Comparison of ENCODE assay signal across 11 mouse cellular contexts in the genomic region with DNA sequence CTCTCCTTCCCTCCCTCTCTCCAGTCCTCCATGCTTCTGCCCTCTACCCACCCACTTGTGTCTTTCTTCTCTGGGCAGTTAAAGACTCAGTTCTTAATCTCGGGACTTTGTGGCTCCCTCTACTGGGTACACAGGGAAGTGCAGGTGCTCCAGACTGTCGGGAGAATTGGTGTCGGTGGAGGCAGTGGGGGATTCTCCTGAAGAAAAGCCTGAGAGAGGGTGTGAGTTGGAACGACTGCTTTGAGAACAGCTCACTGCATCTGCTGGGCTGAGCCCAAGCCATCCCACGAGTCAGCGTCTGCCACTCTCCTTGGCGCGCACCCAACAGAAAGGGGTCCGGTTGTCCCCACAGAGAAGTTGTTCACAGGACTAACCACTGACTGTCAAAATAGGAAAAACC. TPM values are rescaled to one million over a fixed set of nuclear protein-coding genes. Genes with fewer than 3 reads are reported as not detected.
DNase-seq lines count a peak whose midpoint lies in the region; ATAC-seq and TF ChIP-seq lines count a peak whose summit lies in the region.
"Had no signal": no experiment of that assay in that cellular context is flagged by ENCODE, and none has a peak within 500 bp of the region (broad histone marks: within the 10 kb centered on the region; RNA-seq: fewer than 3 reads in every experiment).

No protein-coding gene starts in this region.

- DNase-seq in heart, postnatal 0 days (ENCODE audit: low spot score) = peak; percentile 41
- DNase-seq in heart, postnatal 25 days (ENCODE audit: low spot score) = no peak
- peak; percentile 64 for DNase-seq in 3134 (ENCODE audit: extremely low read depth, insufficient read length, low spot score)
- no peak for DNase-seq in G1E (ENCODE audit: low spot score)
- peak; percentile 74 for DNase-seq in embryonic facial prominence, embryonic 11.5 days (ENCODE audit: low spot score)
- peak; percentile 56 for DNase-seq in layer of hippocampus, adult 9-11 months
- peak; percentile 71 for DNase-seq in naive thymus-derived CD4-positive, alpha-beta T cell, adult 2 months (ENCODE audit: low read depth)
- DNase-seq in ovary, postnatal 14 days (ENCODE audit: low spot score) = no peak

- H3K27ac ChIP-seq in heart, postnatal 0 days (ENCODE audit: low read depth) = no peak overlapping the region
- H3K27ac ChIP-seq in embryonic facial prominence, embryonic 11.5 days (replicated peaks; ENCODE audit: low read depth, low read length) = no peak overlapping the region
- H3K27ac ChIP-seq: embryonic facial prominence, embryonic 15.5 days; liver, embryonic 15.5 days; stomach, embryonic 15.5 days had no signal

- no peaks in the 10 kb centered on the region for H3K9me3 ChIP-seq in heart, postnatal 0 days (replicated peaks; ENCODE audit: control insufficient read depth, low read length)
- no peaks in the 10 kb centered on the region; the same call in 1 of the 2 replicates for H3K9me3 ChIP-seq in G1E (replicated peaks)
- H3K9me3 ChIP-seq in embryonic facial prominence, embryonic 11.5 days (replicated peaks; ENCODE audit: control insufficient read depth, low read length) = no peaks in the 10 kb centered on the region; the same call in 1 of the 2 replicates
- H3K9me3 ChIP-seq: embryonic facial prominence, embryonic 15.5 days; liver, embryonic 15.5 days; stomach, embryonic 15.5 days had no signal

- no peak overlapping the region for H3K9ac ChIP-seq in heart, postnatal 0 days (replicated peaks; ENCODE audit: low read depth, low read length)
- no peak overlapping the region for H3K9ac ChIP-seq in embryonic facial prominence, embryonic 11.5 days (replicated peaks; ENCODE audit: low read length)
- H3K9ac ChIP-seq: embryonic facial prominence, embryonic 15.5 days; liver, embryonic 15.5 days; stomach, embryonic 15.5 days had no signal

- no peaks in the 10 kb centered on the region for H3K36me3 ChIP-seq in heart, postnatal 0 days (replicated peaks; ENCODE audit: control insufficient read depth, insufficient read depth, low read length)
- no peaks in the 10 kb centered on the region for H3K36me3 ChIP-seq in G1E (replicated peaks)
- H3K36me3 ChIP-seq in embryonic facial prominence, embryonic 11.5 days (replicated peaks; ENCODE audit: control insufficient read depth, insufficient read depth, low read depth, low read length) = no peaks in the 10 kb centered on the region
- H3K36me3 ChIP-seq: embryonic facial prominence, embryonic 15.5 days; liver, embryonic 15.5 days; stomach, embryonic 15.5 days had no signal

- no peak overlapping the region for H3K4me3 ChIP-seq in heart, postnatal 0 days (ENCODE audit: low read depth, low read length)
- no peak overlapping the region for H3K4me3 ChIP-seq in G1E (ENCODE audit: low read depth, low read length)
- H3K4me3 ChIP-seq in embryonic facial prominence, embryonic 11.5 days (ENCODE audit: low read depth, low read length) = no peak overlapping the region
- H3K4me3 ChIP-seq: embryonic facial prominence, embryonic 15.5 days; liver, embryonic 15.5 days; stomach, embryonic 15.5 days had no signal

- TF ChIP-seq CTCF in heart, postnatal 0 days (IDR thresholded peaks at IDR 0.05; ENCODE audit: low read depth) = peak; percentile 87
- TF ChIP-seq CTCF in G1E (IDR thresholded peaks at IDR 0.05; ENCODE audit: low read depth, low read length) = peak; percentile 47

- H3K4me2 ChIP-seq in heart, postnatal 0 days (ENCODE audit: low read depth, low read length) = no peak overlapping the region
- no peak overlapping the region for H3K4me2 ChIP-seq in embryonic facial prominence, embryonic 11.5 days (ENCODE audit: low read depth, low read length)
- H3K4me2 ChIP-seq: embryonic facial prominence, embryonic 15.5 days; liver, embryonic 15.5 days; stomach, embryonic 15.5 days had no signal

- 31% methylated on average over 9 of the region's 9 CpGs for WGBS in heart, postnatal 0 days
- 43% methylated on average over 9 of the region's 9 CpGs for WGBS in embryonic facial prominence, embryonic 11.5 days

- intact Hi-C loops in heart, postnatal 25 days (cut with DNase I) = loop anchor here (2.0 to 5.0 kb wide), 2 partner anchors 66 to 125 kb away; no protein-coding TSS in a partner anchor

- no peak for ATAC-seq in heart, postnatal 0 days (ENCODE audit: insufficient read depth, low read depth)
- ATAC-seq in G1E (ENCODE audit: extremely low read depth, insufficient number of reproducible peaks, low FRiP score, poor library complexity, severe bottlenecking) = no peak
- no peak for ATAC-seq in embryonic facial prominence, embryonic 11.5 days (replicated peaks; ENCODE audit: insufficient number of reproducible peaks, low FRiP score, low TSS enrichment, low read depth)

- TF ChIP-seq EP300 in heart, postnatal 0 days (IDR thresholded peaks at IDR 0.05; ENCODE audit: low read depth) = no peak

- no peaks in the 10 kb centered on the region for H3K27me3 ChIP-seq in heart, postnatal 0 days (ENCODE audit: control insufficient read depth, insufficient read depth, low read length)
- H3K27me3 ChIP-seq in G1E (ENCODE audit: insufficient read depth, low read length) = peaks cover 3% of the 10 kb centered on the region; the same call in 1 of the 2 replicates
- no peaks in the 10 kb centered on the region; the same call in 1 of the 2 replicates for H3K27me3 ChIP-seq in embryonic facial prominence, embryonic 11.5 days (ENCODE audit: control insufficient read depth, insufficient read depth, low read length)
- H3K27me3 ChIP-seq: embryonic facial prominence, embryonic 15.5 days; stomach, embryonic 15.5 days had no signal

- no peaks in the 10 kb centered on the region for H3K4me1 ChIP-seq in heart, postnatal 0 days (ENCODE audit: control insufficient read depth, insufficient read depth)
- H3K4me1 ChIP-seq in G1E (ENCODE audit: insufficient read depth, low read depth, low read length) = no peaks in the 10 kb centered on the region
- peaks cover 3% of the 10 kb centered on the region; the same call in 1 of the 2 replicates for H3K4me1 ChIP-seq in embryonic facial prominence, embryonic 11.5 days (ENCODE audit: control insufficient read depth, insufficient read depth, low read length)

RNA-seq across cellular contexts. Expression of a gene that starts 28.5 kb away (rescaled TPM):
- 0.66 and 2.5 TPM in 2 replicates for total RNA-seq in heart, postnatal 0 days (2014; rRNA removed; ENCODE audit: low replicate concordance)
- 1.5 and 1.6 TPM in 2 replicates for polyA plus RNA-seq in heart, postnatal 0 days (2015; fragmentation: Nextera tagmentation; extraction: Ambion mirVana)
- 10 to 100 TPM; 28.5 to 36.4 TPM for total RNA-seq in heart, postnatal 25 days (2021)
- total RNA-seq in G1E (2014; fragmentation: Nextera tagmentation) = not detected in 2 replicates
- 0.06 TPM in 1 of 2 replicates, not detected in the other for total RNA-seq in G1E (2017)
- polyA plus RNA-seq in G1E (2012) = not detected in 2 replicates
- polyA plus RNA-seq in embryonic facial prominence, embryonic 11.5 days (2014; fragmentation: Nextera tagmentation; extraction: Ambion mirVana) = 5.8 and 6.1 TPM in 2 replicates

RNA-seq across cellular contexts. Expression of a gene that starts 33.2 kb away (rescaled TPM):
- 10.1 and 11.7 TPM in 2 replicates for total RNA-seq in heart, postnatal 0 days (2014; rRNA removed; ENCODE audit: low replicate concordance)
- polyA plus RNA-seq in heart, postnatal 0 days (2015; fragmentation: Nextera tagmentation; extraction: Ambion mirVana) = 1.4 TPM in 2 replicates
- total RNA-seq in heart, postnatal 25 days (2021) = 1 to 10 TPM; 6.8 to 7.7 TPM
- not detected in 2 replicates for total RNA-seq in G1E (2014; fragmentation: Nextera tagmentation)
- total RNA-seq in G1E (2017) = not detected in 2 replicates
- not detected in 2 replicates for polyA plus RNA-seq in G1E (2012)
- polyA plus RNA-seq in embryonic facial prominence, embryonic 11.5 days (2014; fragmentation: Nextera tagmentation; extraction: Ambion mirVana) = 1.0 and 1.4 TPM in 2 replicates

RNA-seq across cellular contexts. Expression of a gene that starts 54.1 kb away (rescaled TPM):
- total RNA-seq in heart, postnatal 0 days (2014; rRNA removed; ENCODE audit: low replicate concordance) = 13.2 TPM in 1 of 2 replicates, not detected in the other
- 1.3 and 1.6 TPM in 2 replicates for polyA plus RNA-seq in heart, postnatal 0 days (2015; fragmentation: Nextera tagmentation; extraction: Ambion mirVana)
- total RNA-seq in heart, postnatal 25 days (2021) = under 1 TPM; 0.45 to 0.60 TPM
- total RNA-seq in G1E (2014; fragmentation: Nextera tagmentation) = 1.0 and 2.0 TPM in 2 replicates
- 0.93 and 1.6 TPM in 2 replicates for total RNA-seq in G1E (2017)
- polyA plus RNA-seq in G1E (2012) = 0.56 and 0.87 TPM in 2 replicates
- 6.2 and 6.8 TPM in 2 replicates for polyA plus RNA-seq in embryonic facial prominence, embryonic 11.5 days (2014; fragmentation: Nextera tagmentation; extraction: Ambion mirVana)

Comparison
In these comparisons a context has a peak if more than half of its experiments do, and no peak if none do; other contexts are left out.
1. DNase-seq: peak in heart, postnatal 0 days (single experiment), 3134 (single experiment), embryonic facial prominence, embryonic 11.5 days (single experiment), layer of hippocampus, adult 9-11 months (single experiment) and naive thymus-derived CD4-positive, alpha-beta T cell, adult 2 months (single experiment); none in heart, postnatal 25 days (single experiment), G1E (single experiment) and ovary, postnatal 14 days (single experiment).
2. RNA of a gene that starts 33.2 kb away (total RNA-seq): 10.1 to 11.7 TPM in heart, postnatal 0 days and 6.8 to 7.7 TPM in heart, postnatal 25 days; not detected in G1E; every median in the first group is over 4 times any median in the second.